9 mouse cellular contexts compared by ENCODE assay signal in genomic region chr10:95513768-95514556, GRCm38 (mm10). TPM values are rescaled to one million over a fixed set of nuclear protein-coding genes. Genes with fewer than 3 reads are reported as not detected.
DNase-seq lines count a peak whose midpoint lies in the region; ATAC-seq and TF ChIP-seq lines count a peak whose summit lies in the region.
"Had no signal": no experiment of that assay in that cellular context is flagged by ENCODE, and none has a peak within 500 bp of the region (broad histone marks: within the 10 kb centered on the region; RNA-seq: fewer than 3 reads in every experiment).

No protein-coding gene starts in this region.

- ATAC-seq in forebrain, embryonic 15.5 days (replicated peaks) = peak; percentile 18
- no peak for ATAC-seq in liver, embryonic 13.5 days (ENCODE audit: low read depth)
- ATAC-seq in granulocyte monocyte progenitor cell, adult 5-6 weeks (replicated peaks; ENCODE audit: poor library complexity, severe bottlenecking) = no peak

- peaks cover 3% of the 10 kb centered on the region; the same call in 1 of the 2 replicates for H3K4me1 ChIP-seq in cerebellum, adult 2 months (ENCODE audit: control insufficient read depth, insufficient read depth, low read length)
- H3K4me1 ChIP-seq in forebrain, embryonic 15.5 days = peaks cover 33% of the 10 kb centered on the region
- peaks cover 35% of the 10 kb centered on the region for H3K4me1 ChIP-seq in liver, embryonic 13.5 days (replicated peaks)

- peak overlapping the region; percentile 60 for H3K4me3 ChIP-seq in cerebellum, adult 2 months (replicated peaks; ENCODE audit: insufficient read depth, low read depth, low read length)
- peak overlapping the region; percentile 96 for H3K4me3 ChIP-seq in forebrain, embryonic 15.5 days
- H3K4me3 ChIP-seq in liver, embryonic 13.5 days (replicated peaks) = peak overlapping the region; percentile 82

- H3K4me2 ChIP-seq in forebrain, embryonic 15.5 days (replicated peaks) = peak overlapping the region; percentile 50
- peak overlapping the region; percentile 82 for H3K4me2 ChIP-seq in liver, embryonic 13.5 days

- peak overlapping the region; percentile 52 for H3K9ac ChIP-seq in forebrain, embryonic 15.5 days (replicated peaks)
- H3K9ac ChIP-seq in liver, embryonic 13.5 days = peak overlapping the region; percentile 98

- H3K27me3 ChIP-seq in cerebellum, adult 2 months (ENCODE audit: control insufficient read depth, insufficient read depth, low read length) = no peaks in the 10 kb centered on the region
- H3K27me3 ChIP-seq in forebrain, embryonic 15.5 days = no peaks in the 10 kb centered on the region
- H3K27me3 ChIP-seq in liver, embryonic 13.5 days = no peaks in the 10 kb centered on the region
- H3K27me3 ChIP-seq: Patski had no signal

- no peak for TF ChIP-seq POLR2A in cerebellum, adult 2 months (IDR thresholded peaks at IDR 0.05; ENCODE audit: borderline replicate concordance, insufficient read depth, low read length)

- H3K27ac ChIP-seq in cerebellum, adult 2 months (ENCODE audit: insufficient read depth, low read length) = peak overlapping the region; percentile 32; the same call in 1 of the 2 replicates
- H3K27ac ChIP-seq in forebrain, embryonic 15.5 days (replicated peaks) = peak overlapping the region; percentile 94
- peak overlapping the region; percentile 96 for H3K27ac ChIP-seq in liver, embryonic 13.5 days

- no peaks in the 10 kb centered on the region for H3K36me3 ChIP-seq in forebrain, embryonic 15.5 days
- H3K36me3 ChIP-seq in liver, embryonic 13.5 days = 0 out of 2 replicates have a peak, but pooled peaks cover 3% of the 10 kb centered on the region

- DNase-seq in cerebellum, adult 2 months = no peak
- no peak for DNase-seq in cerebellum, postnatal 25 days
- DNase-seq in ovary, postnatal 36 days (ENCODE audit: low spot score) = peak; percentile 8
- DNase-seq in ovary, postnatal 10 days (ENCODE audit: low spot score) = no peak
- no peak for DNase-seq in liver, embryonic 13.5 days
- peak; percentile 27 for DNase-seq in thymus, postnatal 14 days

- no peak for TF ChIP-seq CTCF in cerebellum, adult 2 months (IDR thresholded peaks at IDR 0.05; ENCODE audit: borderline replicate concordance, insufficient read depth, low read depth, low read length)

- H3K9me3 ChIP-seq in forebrain, embryonic 15.5 days = no peaks in the 10 kb centered on the region
- H3K9me3 ChIP-seq in liver, embryonic 13.5 days (replicated peaks) = 0 out of 2 replicates have a peak, but pooled peaks cover 2% of the 10 kb centered on the region

- WGBS in cerebellum, adult 2 months = 32% methylated on average over 15 of the region's 15 CpGs
- 30% methylated on average over 15 of the region's 15 CpGs for WGBS in forebrain, embryonic 15.5 days
- 29% methylated on average over 15 of the region's 15 CpGs for WGBS in liver, embryonic 13.5 days (ENCODE audit: insufficient replicate concordance)

RNA-seq across cellular contexts. Expression of gene Ube2n, which starts 1.0 kb away (rescaled TPM):
- polyA plus RNA-seq in cerebellum, adult 2 months (2012; rRNA removed) = 175 and 185 TPM in 2 replicates
- 394 and 412 TPM in 2 replicates for polyA plus RNA-seq in forebrain, embryonic 15.5 days (2015; fragmentation: Nextera tagmentation; extraction: Ambion mirVana)
- polyA plus RNA-seq in liver, embryonic 13.5 days (2015; fragmentation: Nextera tagmentation; extraction: Ambion mirVana) = 183 and 200 TPM in 2 replicates
- 256 and 281 TPM in 2 replicates for total RNA-seq in granulocyte monocyte progenitor cell, adult 5-6 weeks (2014; fragmentation: Nextera tagmentation)
- total RNA-seq in granulocyte monocyte progenitor cell, adult 5-6 weeks (2017) = 117 and 134 TPM in 2 replicates

RNA-seq across cellular contexts. Expression of gene Mrpl42, which starts 12.2 kb away (rescaled TPM):
- 192 and 196 TPM in 2 replicates for polyA plus RNA-seq in cerebellum, adult 2 months (2012; rRNA removed)
- 232 and 246 TPM in 2 replicates for polyA plus RNA-seq in forebrain, embryonic 15.5 days (2015; fragmentation: Nextera tagmentation; extraction: Ambion mirVana)
- 255 and 265 TPM in 2 replicates for polyA plus RNA-seq in liver, embryonic 13.5 days (2015; fragmentation: Nextera tagmentation; extraction: Ambion mirVana)
- total RNA-seq in granulocyte monocyte progenitor cell, adult 5-6 weeks (2014; fragmentation: Nextera tagmentation) = 228 and 294 TPM in 2 replicates
- 220 and 253 TPM in 2 replicates for total RNA-seq in granulocyte monocyte progenitor cell, adult 5-6 weeks (2017)

RNA-seq across cellular contexts. Expression of gene Nudt4, which starts 50.0 kb away (rescaled TPM):
- 90.6 and 102 TPM in 2 replicates for polyA plus RNA-seq in cerebellum, adult 2 months (2012; rRNA removed)
- polyA plus RNA-seq in forebrain, embryonic 15.5 days (2015; fragmentation: Nextera tagmentation; extraction: Ambion mirVana) = 74.7 and 79.2 TPM in 2 replicates
- polyA plus RNA-seq in liver, embryonic 13.5 days (2015; fragmentation: Nextera tagmentation; extraction: Ambion mirVana) = 81.7 and 96.5 TPM in 2 replicates
- total RNA-seq in granulocyte monocyte progenitor cell, adult 5-6 weeks (2014; fragmentation: Nextera tagmentation) = 29.7 and 51.7 TPM in 2 replicates
- total RNA-seq in granulocyte monocyte progenitor cell, adult 5-6 weeks (2017) = 50.5 and 52.8 TPM in 2 replicates

Comparison
In these comparisons a context has a peak if more than half of its experiments do, and no peak if none do; other contexts are left out.
1. DNase-seq: peak in ovary, postnatal 36 days (single experiment) and thymus, postnatal 14 days (single experiment); none in cerebellum, adult 2 months (0 of 2), cerebellum, postnatal 25 days (0 of 2), ovary, postnatal 10 days (single experiment) and liver, embryonic 13.5 days (single experiment).
2. H3K27ac ChIP-seq: peak in every context shown above with its lines; median percentile 96 in liver, embryonic 13.5 days; 94 in forebrain, embryonic 15.5 days; 32 in cerebellum, adult 2 months.
3. Peak in every context shown above with its lines, with median percentiles within 50 percentile points of each other: H3K4me3 ChIP-seq.